ENCODE assay signal across 9 mouse cellular contexts in genomic region chr5:66527090-66527489, GRCm38 (mm10).
DNase-seq lines count a peak whose midpoint lies in the region; ATAC-seq and TF ChIP-seq lines count a peak whose summit lies in the region.
"Had no signal": no experiment of that assay in that cellular context is flagged by ENCODE, and none has a peak within 500 bp of the region (broad histone marks: within the 10 kb centered on the region; RNA-seq: fewer than 3 reads in every experiment).

No protein-coding gene starts in this region.

- 0 out of 2 replicates have a peak overlapping the region, but pooled peaks have one; percentile 11 for H3K27ac ChIP-seq in lung, postnatal 0 days (ENCODE audit: low read length)
- peak overlapping the region; percentile 98 for H3K27ac ChIP-seq in embryonic fibroblast, embryonic 13.5 days (ENCODE audit: insufficient read depth, low read length)
- peak overlapping the region; percentile 83 for H3K27ac ChIP-seq in kidney, embryonic 16.5 days (ENCODE audit: low read length)
- peak overlapping the region; percentile 79 for H3K27ac ChIP-seq in neural tube, embryonic 13.5 days (replicated peaks)
- H3K27ac ChIP-seq in thymus, adult 2 months (ENCODE audit: control insufficient read depth, insufficient read depth, low read length): no peak overlapping the region

- WGBS in lung, postnatal 0 days: 63% methylated on average over 8 of the region's 8 CpGs
- WGBS in kidney, embryonic 16.5 days: 51% methylated on average over 8 of the region's 8 CpGs
- 57% methylated on average over 8 of the region's 8 CpGs for WGBS in neural tube, embryonic 13.5 days
- WGBS in thymus, adult 2 months: 66% methylated on average over 8 of the region's 8 CpGs

- H3K4me2 ChIP-seq in lung, postnatal 0 days (replicated peaks; ENCODE audit: low read depth, low read length): no peak overlapping the region
- H3K4me2 ChIP-seq in kidney, embryonic 16.5 days (replicated peaks; ENCODE audit: low read depth, low read length): peak overlapping the region; percentile 1; the same call in 1 of the 2 replicates
- H3K4me2 ChIP-seq in neural tube, embryonic 13.5 days: no peak overlapping the region

- no peaks in the 10 kb centered on the region for H3K9me3 ChIP-seq in lung, postnatal 0 days (ENCODE audit: low read length)
- no peaks in the 10 kb centered on the region for H3K9me3 ChIP-seq in kidney, embryonic 16.5 days (ENCODE audit: low read length)
- no peaks in the 10 kb centered on the region for H3K9me3 ChIP-seq in neural tube, embryonic 13.5 days

- H3K27me3 ChIP-seq in lung, postnatal 0 days (replicated peaks; ENCODE audit: insufficient read depth, low read length): no peaks in the 10 kb centered on the region
- no peaks in the 10 kb centered on the region for H3K27me3 ChIP-seq in kidney, embryonic 16.5 days (ENCODE audit: insufficient read depth, low read length)
- no peaks in the 10 kb centered on the region for H3K27me3 ChIP-seq in neural tube, embryonic 13.5 days
- H3K27me3 ChIP-seq in thymus, adult 2 months (ENCODE audit: control insufficient read depth, insufficient read depth, low read length): no peaks in the 10 kb centered on the region

- DNase-seq in lung, postnatal 0 days (ENCODE audit: low spot score): no peak
- DNase-seq in lung, postnatal 4 days: no peak
- no peak for DNase-seq in c-Kit-positive CD71-positive TER-119-positive erythroid progenitor cells, embryonic 14.5 days (ENCODE audit: low spot score)
- no peak for DNase-seq in thymus, adult 2 months
- DNase-seq: gastrocnemius, postnatal 36 days had no signal

- no peak overlapping the region for H3K9ac ChIP-seq in lung, postnatal 0 days (replicated peaks; ENCODE audit: low read depth)
- no peak overlapping the region; the same call in 1 of the 2 replicates for H3K9ac ChIP-seq in kidney, embryonic 16.5 days (replicated peaks; ENCODE audit: low read length)
- 0 out of 2 replicates have a peak overlapping the region, but pooled peaks have one; percentile 23 for H3K9ac ChIP-seq in neural tube, embryonic 13.5 days

- no peak overlapping the region for H3K4me3 ChIP-seq in lung, postnatal 0 days (ENCODE audit: low read depth, low read length)
- no peak overlapping the region for H3K4me3 ChIP-seq in embryonic fibroblast, embryonic 13.5 days (ENCODE audit: insufficient read depth, low read length)
- no peak overlapping the region for H3K4me3 ChIP-seq in kidney, embryonic 16.5 days (ENCODE audit: low read length)
- no peak overlapping the region for H3K4me3 ChIP-seq in neural tube, embryonic 13.5 days
- no peak overlapping the region for H3K4me3 ChIP-seq in thymus, adult 2 months (ENCODE audit: control insufficient read depth, insufficient read depth, low read length)
- H3K4me3 ChIP-seq: erythroblast, embryonic 14.5 days had no signal

- TF ChIP-seq POLR2A in embryonic fibroblast, embryonic 13.5 days (IDR thresholded peaks at IDR 0.05; ENCODE audit: low read depth, low read length): no peak
- no peak for TF ChIP-seq POLR2A in thymus, adult 2 months (IDR thresholded peaks at IDR 0.05; ENCODE audit: control insufficient read depth, extremely low read depth, insufficient read depth, low read length, poor library complexity)

- TF ChIP-seq EP300 in lung, postnatal 0 days (IDR thresholded peaks at IDR 0.05): no peak

- no peaks in the 10 kb centered on the region for H3K36me3 ChIP-seq in lung, postnatal 0 days (ENCODE audit: insufficient read depth, low read length)
- no peaks in the 10 kb centered on the region for H3K36me3 ChIP-seq in kidney, embryonic 16.5 days (ENCODE audit: insufficient read depth, low read length)
- no peaks in the 10 kb centered on the region for H3K36me3 ChIP-seq in neural tube, embryonic 13.5 days
- no peaks in the 10 kb centered on the region for H3K36me3 ChIP-seq in thymus, adult 2 months (ENCODE audit: control insufficient read depth, insufficient read depth, low read length)

- H3K4me1 ChIP-seq in lung, postnatal 0 days (ENCODE audit: insufficient read depth, low read depth, low read length): no peaks in the 10 kb centered on the region; the same call in 1 of the 2 replicates
- peaks cover 33% of the 10 kb centered on the region for H3K4me1 ChIP-seq in embryonic fibroblast, embryonic 13.5 days (ENCODE audit: control insufficient read depth, insufficient read depth, low read length)
- H3K4me1 ChIP-seq in kidney, embryonic 16.5 days (ENCODE audit: insufficient read depth, low read length): peaks cover 29% of the 10 kb centered on the region
- H3K4me1 ChIP-seq in neural tube, embryonic 13.5 days (replicated peaks): peaks cover 56% of the 10 kb centered on the region
- no peaks in the 10 kb centered on the region for H3K4me1 ChIP-seq in thymus, adult 2 months (replicated peaks; ENCODE audit: control insufficient read depth, insufficient read depth, low read length)

- TF ChIP-seq CTCF in lung, postnatal 0 days (IDR thresholded peaks at IDR 0.05): no peak
- no peak for TF ChIP-seq CTCF in embryonic fibroblast, embryonic 13.5 days (IDR thresholded peaks at IDR 0.05; ENCODE audit: borderline replicate concordance, insufficient read depth, low read length)
- TF ChIP-seq CTCF in thymus, adult 2 months (IDR thresholded peaks at IDR 0.05; ENCODE audit: borderline replicate concordance, control insufficient read depth, extremely low read depth, insufficient read depth, low read length, poor library complexity): no peak

- ATAC-seq in lung, postnatal 0 days: 0 out of 2 replicates have a peak, but pooled peaks have one; percentile 16
- ATAC-seq in kidney, embryonic 16.5 days (ENCODE audit: low FRiP score, low TSS enrichment): peak; percentile 60; the same call in 1 of the 2 replicates
- no peak; the same call in 1 of the 2 replicates for ATAC-seq in neural tube, embryonic 13.5 days (ENCODE audit: low read depth)
